Mouse (Mus musculus) liver, postnatal 0 days (tissue): Measurements from ENCODE around the gene Socs7.

ENCODE experiments used
- CTCF ChIP-seq: sonication (generic); IDR thresholded peaks from 2 replicates; pipeline ENCODE4 v1.5.1; 2016; ENCODE audit warnings: antibody characterized with exemption, low read depth
- EP300 ChIP-seq: IDR thresholded peaks from 2 replicates; pipeline ENCODE4 v1.6.1; 2016; ENCODE audit warnings: antibody characterized with exemption, low read depth, mild to moderate bottlenecking

- TF ChIP-seq CTCF, result no peak
- peak; percentile 90 for TF ChIP-seq EP300
Observed at GRCm38 (mm10) chr11:97427794-97428725, 65.7 kb downstream of the Socs7 start.
